Mouse (Mus musculus): Measurements from ENCODE around the gene Sf3b1.

DNA sequence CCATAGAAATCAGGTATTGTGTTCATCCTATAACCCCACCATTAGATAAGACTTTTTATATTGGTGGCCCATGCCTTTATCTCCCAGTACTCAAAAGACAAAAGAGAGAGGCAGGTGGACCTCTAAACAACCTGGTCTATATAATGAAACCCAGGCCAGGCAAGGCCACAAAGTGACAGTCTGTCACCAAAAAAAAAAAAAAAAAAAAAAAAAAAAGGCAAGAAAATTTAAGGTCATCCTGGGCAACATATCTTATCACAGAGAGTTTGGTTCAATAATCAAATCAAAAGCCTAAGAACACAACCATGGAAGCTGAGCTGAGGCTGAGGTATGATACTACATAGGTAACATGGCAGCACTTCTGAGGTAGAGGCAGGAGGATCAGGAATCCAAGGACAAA lies 5.4 kb downstream of the Sf3b1 start:
- TF ChIP-seq CHD2 (IDR thresholded peaks at IDR 0.05; ENCODE audit: low read depth, low read length) (no peak), HCFC1 (IDR thresholded peaks at IDR 0.05; ENCODE audit: borderline replicate concordance, insufficient read depth, low read length) (no peak), ZNF384 (IDR thresholded peaks at IDR 0.05; ENCODE audit: low read depth, low read length) (peak; percentile 55; the same call in 1 of the 2 replicates), ZC3H11A (IDR thresholded peaks at IDR 0.05; ENCODE audit: borderline replicate concordance, low read depth, low read length) (no peak), MAFK (IDR thresholded peaks at IDR 0.05; ENCODE audit: insufficient read depth, low read depth, low read length) (no peak)

All from ES-E14 (cell line).